Mouse (Mus musculus) hindbrain, postnatal 0 days (tissue): Measurements from ENCODE around the gene Oma1. TPM values are rescaled to one million over a fixed set of nuclear protein-coding genes. Genes with fewer than 3 reads are reported as not detected.

ENCODE experiments used
- ATAC-seq: fragments of 200-750 bp; cut with Nextera tagmentation; 2 replicates; pipeline ENCODE4 v1.8.0; 2017; ENCODE audit warnings: mild to moderate bottlenecking, moderate TSS enrichment, moderate library complexity
- DNase-seq: peaks from one replicate; pipeline ENCODE4 v3.0.0-alpha.2; 2015; ENCODE audit warnings: low spot score
- H3K27ac ChIP-seq: fragments of 300-500 bp; sonication (generic); 2 replicates; pipeline ENCODE4 v1.5.1; 2014; ENCODE audit warnings: mild to moderate bottlenecking
- H3K27me3 ChIP-seq: fragments of 300-500 bp; sonication (generic); 2 replicates; pipeline ENCODE4 v1.6.1; 2014; ENCODE audit warnings: low read length, mixed read lengths; ENCODE audit not compliant: insufficient read depth
- H3K36me3 ChIP-seq: fragments of 300-500 bp; sonication (generic); 2 replicates; pipeline ENCODE4 v1.6.1; 2014; ENCODE audit warnings: low read length, mixed read lengths; ENCODE audit not compliant: insufficient read depth
- H3K4me1 ChIP-seq: fragments of 300-500 bp; sonication (generic); 2 replicates; pipeline ENCODE4 v1.6.1; 2014; ENCODE audit warnings: antibody characterized with exemption, low read length, mixed read lengths; ENCODE audit not compliant: insufficient read depth
- H3K4me2 ChIP-seq: fragments of 300-500 bp; sonication (generic); 2 replicates; pipeline ENCODE4 v1.6.1; 2014; ENCODE audit warnings: low read depth, mild to moderate bottlenecking, low read length, moderate library complexity, mixed read lengths
- H3K4me3 ChIP-seq: fragments of 300-500 bp; sonication (generic); 2 replicates; pipeline ENCODE4 v1.5.1; 2014; ENCODE audit warnings: low read length
- H3K9ac ChIP-seq: fragments of 300-500 bp; sonication (generic); replicated peaks from 2 replicates; pipeline ENCODE4 v1.6.1; 2014; ENCODE audit warnings: mild to moderate bottlenecking, low read length, moderate library complexity, mixed read lengths
- H3K9me3 ChIP-seq: fragments of 300-500 bp; sonication (generic); 2 replicates; pipeline ENCODE4 v1.6.1; 2016; ENCODE audit warnings: low read length, mixed read lengths
- CTCF ChIP-seq: IDR thresholded peaks from 2 replicates; pipeline ENCODE4 v1.5.1; 2016; ENCODE audit warnings: antibody characterized with exemption, control low read depth, low read depth
- WGBS: fragments of 180-500 bp; shearing (Covaris S2); extraction: QIAGEN DNeasy Blood & Tissue Kit; methylation state at CpG from one replicate; pipeline ENCODE4 v1.1.7; 2014; 5-methylcytosine and 5-hydroxymethylcytosine counted together
- polyA plus RNA-seq: library from polyadenylated mRNA; unstranded; fragments of >200 nt; fragmentation: Nextera tagmentation; extraction: Ambion mirVana; gene quantifications from 2 replicates; pipeline ENCODE4 v1.2.1, GENCODE M21; 2015
- total RNA-seq: library from RNA; depleted of rRNA; stranded (reverse); fragments of >200 nt; gene quantifications from 2 replicates; pipeline ENCODE4 v1.2.3, GENCODE M21; 2014

The Oma1 gene
- total and polyA plus RNA-seq, 2 experiments from 2014 or later, result 5.6 to 9.9 TPM

DNA sequence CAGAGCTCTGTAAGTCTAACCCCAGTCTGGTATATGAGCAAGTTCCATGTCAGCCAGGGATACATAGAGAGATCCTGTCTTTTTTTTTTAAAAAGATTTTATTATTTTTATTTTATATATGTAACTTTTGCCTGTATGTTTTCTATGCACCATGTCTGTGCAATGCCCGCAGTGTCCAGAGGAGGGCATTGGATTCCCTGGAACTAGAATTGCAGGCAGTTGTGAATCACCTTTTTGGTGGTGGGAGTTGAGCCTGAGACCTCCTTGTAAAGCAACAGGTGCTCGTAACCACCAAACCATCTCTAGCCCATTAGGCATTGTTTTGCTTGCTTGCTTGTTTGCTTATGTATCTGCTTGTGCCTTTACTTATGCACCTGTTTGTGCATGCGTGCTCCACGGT lies 35.6 kb downstream of the Oma1 start:
- WGBS, result 90% methylated on average over 4 of the region's 4 CpGs
- H3K27me3 ChIP-seq, result no peaks in the 10 kb centered on the region
- no peaks in the 10 kb centered on the region for H3K36me3 ChIP-seq
- no peak overlapping the region for H3K4me3 ChIP-seq
- no peak overlapping the region for H3K27ac ChIP-seq
- no peak overlapping the region for H3K4me2 ChIP-seq
- TF ChIP-seq CTCF, result peak; percentile 29
- DNase-seq, result no peak
- no peaks in the 10 kb centered on the region for H3K9me3 ChIP-seq
- H3K9ac ChIP-seq, result no peak overlapping the region
- ATAC-seq, result no peak
- no peaks in the 10 kb centered on the region for H3K4me1 ChIP-seq

DNA sequence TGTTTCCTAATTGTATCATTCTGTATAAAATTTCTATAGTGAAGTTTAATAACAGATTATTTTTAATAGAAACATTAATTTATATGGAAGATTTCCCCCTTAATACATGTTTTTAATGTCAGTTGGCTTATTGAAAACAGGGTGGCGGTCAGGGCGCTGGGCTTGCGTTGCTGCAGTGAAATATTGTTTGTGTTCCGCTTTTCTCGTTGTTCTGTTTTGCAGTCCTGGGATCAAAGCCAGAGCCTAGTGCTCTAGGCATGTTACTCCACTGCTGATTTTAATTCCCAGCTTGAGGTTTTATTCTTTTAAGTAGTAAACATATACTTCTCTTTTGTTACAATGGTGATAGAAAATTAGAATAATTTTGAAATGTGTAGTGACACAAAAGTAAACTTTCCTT lies 39.3 kb downstream of the Oma1 start:
- no peaks in the 10 kb centered on the region for H3K9me3 ChIP-seq
- H3K27me3 ChIP-seq, result no peaks in the 10 kb centered on the region
- H3K4me1 ChIP-seq, result no peaks in the 10 kb centered on the region
- no peak for TF ChIP-seq CTCF
- H3K4me3 ChIP-seq, result no peak overlapping the region
- no peaks in the 10 kb centered on the region for H3K36me3 ChIP-seq
- DNase-seq (no peak), ATAC-seq (no peak)
- no peak overlapping the region for H3K27ac ChIP-seq
- no peak overlapping the region for H3K9ac ChIP-seq
- 59% methylated on average over 5 of the region's 5 CpGs for WGBS
- H3K4me2 ChIP-seq, result no peak overlapping the region

DNA sequence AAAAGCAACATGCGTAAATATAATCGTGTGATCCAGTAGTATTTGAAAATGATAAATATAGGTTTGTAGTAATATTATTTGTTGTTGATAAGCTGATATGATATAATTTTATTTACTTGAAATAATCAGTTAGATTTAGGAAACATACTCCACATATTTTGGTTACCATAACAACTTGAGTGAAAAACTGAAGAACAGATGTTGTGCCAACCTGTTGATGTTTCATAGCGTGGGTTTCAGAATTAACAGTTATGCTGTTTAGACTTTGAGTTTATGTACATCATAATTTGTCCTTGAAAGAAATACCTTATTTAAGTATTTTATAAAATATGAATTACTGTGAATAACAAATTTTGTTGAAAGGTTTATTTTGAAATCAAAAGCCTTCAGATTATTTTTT lies 43.8 kb downstream of the Oma1 start:
- ATAC-seq, result no peak

DNA sequence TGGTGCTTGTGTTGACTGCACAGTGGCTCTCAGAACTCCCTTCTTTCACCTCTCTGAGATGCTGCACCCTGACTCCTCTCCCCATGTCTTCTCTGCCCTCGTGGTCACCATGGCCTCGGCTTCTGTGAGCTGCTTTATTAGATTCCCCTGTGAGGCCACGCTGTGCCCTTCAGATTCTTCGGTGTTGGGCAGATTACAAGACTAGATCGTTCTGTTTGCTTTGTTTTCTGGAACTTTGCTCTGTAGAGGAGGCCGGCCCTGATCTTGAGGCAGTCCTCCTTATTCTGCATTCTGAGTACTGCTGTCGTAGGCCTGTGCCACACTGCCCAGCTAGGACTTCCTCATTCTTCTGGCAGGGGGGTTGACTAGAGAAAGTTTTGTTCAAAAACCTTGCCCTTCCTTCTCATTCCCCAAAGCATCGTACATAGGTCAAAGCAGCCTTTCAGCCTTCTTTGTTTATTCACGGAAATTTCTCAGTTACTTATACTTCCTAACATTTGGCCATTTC lies 45.4 kb downstream of the Oma1 start:
- H3K9me3 ChIP-seq, result no peaks in the 10 kb centered on the region
- no peak overlapping the region for H3K4me2 ChIP-seq
- TF ChIP-seq CTCF, result no peak
- no peaks in the 10 kb centered on the region for H3K4me1 ChIP-seq
- no peaks in the 10 kb centered on the region for H3K36me3 ChIP-seq
- no peak overlapping the region for H3K4me3 ChIP-seq
- ATAC-seq (no peak), DNase-seq (no peak)
- no peaks in the 10 kb centered on the region for H3K27me3 ChIP-seq
- no peak overlapping the region for H3K9ac ChIP-seq
- WGBS, result 87% methylated on average over 9 of the region's 9 CpGs
- no peak overlapping the region for H3K27ac ChIP-seq

More for the DNA sequence above, 43.8 kb downstream of the Oma1 start:
- Histone ChIP-seq H3K36me3 (no peaks in the 10 kb centered on the region), H3K27ac (no peak overlapping the region), H3K4me1 (no peaks in the 10 kb centered on the region), H3K4me3 (no peak overlapping the region), H3K9ac (no peak overlapping the region), H3K4me2 (no peak overlapping the region), H3K27me3 (no peaks in the 10 kb centered on the region), H3K9me3 (no peaks in the 10 kb centered on the region)
- no peak for TF ChIP-seq CTCF
- DNase-seq, result no peak
- WGBS, result 88% methylated on average over 3 of the region's 3 CpGs

DNA sequence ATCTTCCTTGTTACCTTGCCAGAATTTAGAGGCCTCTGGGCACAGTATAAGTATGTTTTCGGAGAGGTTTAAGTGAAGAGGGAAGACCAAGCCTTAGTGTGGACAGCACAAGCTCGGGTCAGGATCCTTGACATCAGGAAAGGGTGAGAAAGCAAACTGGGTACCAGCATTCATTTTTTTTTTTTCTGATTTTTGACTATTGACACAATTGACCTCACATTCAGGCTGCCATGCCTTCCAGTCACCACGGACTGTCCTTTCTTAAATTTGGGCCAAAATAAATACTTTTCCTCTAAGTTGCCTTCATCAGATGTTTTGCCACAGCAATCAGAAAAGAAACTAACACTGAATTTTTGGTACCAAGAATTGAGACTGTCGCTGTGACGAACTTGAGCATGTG lies 68.6 kb downstream of the Oma1 start:
- no peak for ATAC-seq
- Histone ChIP-seq H3K4me1 (no peaks in the 10 kb centered on the region), H3K27ac (no peak overlapping the region), H3K36me3 (no peaks in the 10 kb centered on the region), H3K4me3 (no peak overlapping the region), H3K9ac (no peak overlapping the region), H3K27me3 (no peaks in the 10 kb centered on the region), H3K4me2 (no peak overlapping the region), H3K9me3 (no peaks in the 10 kb centered on the region)
- no peak for DNase-seq
- 94% methylated on average over 5 of the region's 5 CpGs for WGBS
- no peak for TF ChIP-seq CTCF

DNA sequence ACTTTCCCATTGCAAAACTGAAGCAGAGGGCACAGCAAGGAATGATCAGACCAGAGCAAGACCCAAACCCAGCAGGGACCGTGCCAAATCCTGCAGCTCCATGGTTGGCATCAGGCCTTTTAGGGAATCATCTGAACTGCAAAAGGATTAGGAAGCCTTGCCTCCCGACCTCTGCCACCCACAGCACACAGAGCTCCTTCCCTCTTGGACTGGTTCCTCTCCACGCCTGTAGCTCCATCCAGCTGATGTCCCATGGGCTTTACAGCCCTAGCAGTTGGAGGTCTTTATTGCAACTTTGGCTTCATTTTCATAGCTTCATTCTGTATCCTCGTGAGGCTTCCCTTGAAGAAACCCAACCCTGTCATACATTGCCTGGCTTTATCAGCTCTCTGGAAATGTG lies 71.4 kb downstream of the Oma1 start:
- WGBS, result 62% methylated on average over 4 of the region's 4 CpGs
- Histone ChIP-seq H3K4me2 (no peak overlapping the region), H3K36me3 (no peaks in the 10 kb centered on the region), H3K4me3 (no peak overlapping the region), H3K27ac (no peak overlapping the region), H3K27me3 (no peaks in the 10 kb centered on the region), H3K9ac (no peak overlapping the region), H3K4me1 (no peaks in the 10 kb centered on the region), H3K9me3 (no peaks in the 10 kb centered on the region)
- TF ChIP-seq CTCF, result no peak
- DNase-seq (no peak), ATAC-seq (no peak)

DNA sequence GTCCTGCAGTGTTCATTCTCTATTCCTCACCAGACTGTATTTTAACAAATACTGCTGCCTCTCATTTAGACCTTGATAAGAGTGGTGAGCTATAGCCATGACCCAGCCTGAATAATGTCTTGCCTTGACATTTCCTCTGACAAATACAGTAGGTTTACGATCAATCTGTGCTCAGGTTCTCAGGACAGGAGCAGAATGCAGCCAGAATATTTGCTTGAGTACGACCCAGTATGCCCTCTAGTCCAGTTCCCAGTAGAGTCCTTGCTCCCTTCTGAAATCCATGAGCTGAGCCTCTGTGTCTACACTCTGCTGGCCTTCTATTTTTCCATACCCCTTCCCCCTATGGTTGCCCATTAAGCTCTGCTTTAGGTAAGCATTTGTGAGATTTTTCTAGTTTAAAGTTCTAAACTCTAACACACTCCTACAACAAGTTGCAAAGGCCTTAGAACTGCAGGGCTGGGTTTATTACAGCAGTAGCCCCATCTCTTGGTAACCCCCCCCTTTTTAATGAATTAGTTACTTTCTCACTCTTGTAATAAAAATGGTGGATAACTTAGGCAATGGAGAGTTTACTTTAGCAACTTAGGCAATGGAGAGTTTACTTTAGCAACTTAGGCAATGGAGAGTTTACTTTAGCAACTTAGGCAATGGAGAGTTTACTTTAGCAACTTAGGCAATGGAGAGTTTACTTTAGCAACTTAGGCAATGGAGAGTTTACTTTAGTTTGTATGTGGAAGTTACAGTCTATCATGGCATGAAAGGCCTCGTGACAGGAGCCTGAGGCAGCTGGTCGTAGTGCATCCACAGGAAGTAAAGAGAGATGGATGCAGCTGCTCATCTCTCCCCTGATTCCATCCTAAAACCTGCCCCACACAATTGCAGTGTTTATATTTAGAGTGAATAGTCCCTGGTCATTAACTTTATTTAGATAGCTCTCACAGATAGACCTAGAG lies 72.5 kb downstream of the Oma1 start:
- Histone ChIP-seq H3K36me3 (no peaks in the 10 kb centered on the region), H3K27me3 (no peaks in the 10 kb centered on the region), H3K9me3 (no peaks in the 10 kb centered on the region), H3K4me3 (no peak overlapping the region), H3K4me1 (no peaks in the 10 kb centered on the region), H3K4me2 (no peak overlapping the region), H3K27ac (no peak overlapping the region), H3K9ac (no peak overlapping the region)
- no peak for DNase-seq
- WGBS, result 87% methylated on average over 4 of the region's 4 CpGs
- TF ChIP-seq CTCF, result no peak
- no peak for ATAC-seq
